Mouse (Mus musculus) limb, embryonic 11.5 days (tissue): ENCODE data around the gene Elovl2. TPM values are rescaled to one million over a fixed set of nuclear protein-coding genes. Genes with fewer than 3 reads are reported as not detected.

Experiments used
- ATAC-seq: fragments of 200-750 bp; cut with Nextera tagmentation; 2 replicates; pipeline ENCODE4 v1.8.0; 2017; ENCODE audit warnings: low read depth; ENCODE audit not compliant: insufficient number of reproducible peaks, low FRiP score, low TSS enrichment
- DNase-seq: peaks from one replicate; pipeline ENCODE4 v3.0.0-alpha.2; 2015; ENCODE audit warnings: low spot score
- H3K27ac ChIP-seq: fragments of 300-500 bp; sonication (generic); replicated peaks from 2 replicates; pipeline ENCODE4 v1.5.1; 2014; ENCODE audit warnings: low read depth, mild to moderate bottlenecking, low read length
- H3K27me3 ChIP-seq: fragments of 300-500 bp; sonication (generic); 2 replicates; pipeline ENCODE4 v1.6.1; 2014; ENCODE audit warnings: mild to moderate bottlenecking, low read length, mixed read lengths; ENCODE audit not compliant: control insufficient read depth, insufficient read depth
- H3K36me3 ChIP-seq: fragments of 300-500 bp; sonication (generic); 2 replicates; pipeline ENCODE4 v1.6.1; 2014; ENCODE audit warnings: mild to moderate bottlenecking, low read length, moderate library complexity, mixed read lengths; ENCODE audit not compliant: control insufficient read depth, insufficient read depth
- H3K4me1 ChIP-seq: fragments of 300-500 bp; sonication (generic); 2 replicates; pipeline ENCODE4 v1.6.1; 2014; ENCODE audit warnings: low read length, mixed read lengths; ENCODE audit not compliant: control insufficient read depth, insufficient read depth
- H3K4me2 ChIP-seq: fragments of 300-500 bp; sonication (generic); 2 replicates; pipeline ENCODE4 v1.6.1; 2014; ENCODE audit warnings: low read depth, mild to moderate bottlenecking, moderate library complexity; ENCODE audit not compliant: severe bottlenecking
- H3K4me3 ChIP-seq: fragments of 300-500 bp; sonication (generic); 2 replicates; pipeline ENCODE4 v1.5.1; 2014; ENCODE audit warnings: low read depth, low read length
- H3K9ac ChIP-seq: fragments of 300-500 bp; sonication (generic); 2 replicates; pipeline ENCODE4 v1.6.1; 2014; ENCODE audit warnings: mild to moderate bottlenecking, low read length
- H3K9me3 ChIP-seq: fragments of 300-500 bp; sonication (generic); 2 replicates; pipeline ENCODE4 v1.6.1; 2016; ENCODE audit warnings: low read length; ENCODE audit not compliant: control insufficient read depth
- WGBS: fragments of 180-500 bp; shearing (Covaris S2); extraction: QIAGEN DNeasy Blood & Tissue Kit; methylation state at CpG from one replicate; pipeline ENCODE4 v1.1.7; 2014; 5-methylcytosine and 5-hydroxymethylcytosine counted together
- polyA plus RNA-seq: library from polyadenylated mRNA; unstranded; fragments of >200 nt; fragmentation: Nextera tagmentation; extraction: Ambion mirVana; gene quantifications from 2 replicates; pipeline ENCODE4 v1.2.1, GENCODE M21; 2014

Elovl2 gene
- polyA plus RNA-seq, 1 experiment from 2014 or later: 17.1 TPM

GRCm38 (mm10) chr13:41238805-41239130 lies 18.6 kb upstream of the Elovl2 start:
- H3K36me3 ChIP-seq: no peaks in the 10 kb centered on the region
- DNase-seq (no peak), ATAC-seq (no peak)
- WGBS: 11% methylated on average over 5 of the region's 5 CpGs
- H3K4me3 ChIP-seq: no peak overlapping the region
- no peaks in the 10 kb centered on the region for H3K4me1 ChIP-seq
- no peaks in the 10 kb centered on the region for H3K27me3 ChIP-seq
- no peaks in the 10 kb centered on the region for H3K9me3 ChIP-seq
- no peak overlapping the region for H3K9ac ChIP-seq
- H3K4me2 ChIP-seq: no peak overlapping the region
- no peak overlapping the region for H3K27ac ChIP-seq

DNA sequence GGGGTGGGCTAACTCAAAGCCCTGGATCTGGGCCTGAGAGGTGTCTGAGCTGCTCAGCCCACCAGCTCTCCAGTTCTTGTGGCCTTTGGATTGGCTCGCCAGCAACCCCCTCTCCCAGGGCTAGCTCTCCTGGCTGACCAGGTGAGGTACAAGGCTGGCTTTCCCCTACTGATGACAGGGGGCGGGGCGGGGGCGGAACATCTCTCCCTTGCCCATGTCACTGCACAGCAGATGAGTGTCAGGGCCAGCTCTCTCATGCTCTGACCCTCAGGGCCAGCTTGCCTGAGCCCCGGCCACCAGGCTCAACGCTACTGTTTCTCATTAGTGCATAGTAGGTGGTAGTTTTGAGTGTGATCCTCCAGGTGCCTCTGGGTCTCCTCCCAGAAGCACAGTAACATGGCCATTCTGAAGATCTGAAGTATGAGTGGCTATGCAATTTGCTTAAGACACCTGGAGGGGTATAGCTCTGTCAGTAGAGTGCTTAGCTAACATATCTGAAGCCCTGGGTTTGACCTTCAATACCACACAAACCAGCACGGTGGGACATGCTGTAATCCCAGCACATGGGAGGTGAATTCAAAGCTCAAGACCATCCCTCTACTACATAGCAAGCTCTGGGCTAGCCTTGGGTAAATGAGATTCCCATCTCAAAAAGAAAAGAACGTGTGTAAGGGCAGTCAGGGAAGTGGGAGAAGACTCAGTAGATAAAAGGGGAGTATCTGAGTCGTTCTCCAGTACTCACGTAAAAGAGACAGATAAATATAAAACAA lies 18.0 kb upstream of the Elovl2 start:
- Histone ChIP-seq H3K4me1 (no peaks in the 10 kb centered on the region), H3K9me3 (no peaks in the 10 kb centered on the region), H3K4me3 (no peak overlapping the region), H3K9ac (no peak overlapping the region), H3K27me3 (no peaks in the 10 kb centered on the region), H3K36me3 (no peaks in the 10 kb centered on the region), H3K4me2 (no peak overlapping the region), H3K27ac (no peak overlapping the region)
- no peak for ATAC-seq
- DNase-seq: no peak
- WGBS: 73% methylated on average over 10 of the region's 10 CpGs

DNA sequence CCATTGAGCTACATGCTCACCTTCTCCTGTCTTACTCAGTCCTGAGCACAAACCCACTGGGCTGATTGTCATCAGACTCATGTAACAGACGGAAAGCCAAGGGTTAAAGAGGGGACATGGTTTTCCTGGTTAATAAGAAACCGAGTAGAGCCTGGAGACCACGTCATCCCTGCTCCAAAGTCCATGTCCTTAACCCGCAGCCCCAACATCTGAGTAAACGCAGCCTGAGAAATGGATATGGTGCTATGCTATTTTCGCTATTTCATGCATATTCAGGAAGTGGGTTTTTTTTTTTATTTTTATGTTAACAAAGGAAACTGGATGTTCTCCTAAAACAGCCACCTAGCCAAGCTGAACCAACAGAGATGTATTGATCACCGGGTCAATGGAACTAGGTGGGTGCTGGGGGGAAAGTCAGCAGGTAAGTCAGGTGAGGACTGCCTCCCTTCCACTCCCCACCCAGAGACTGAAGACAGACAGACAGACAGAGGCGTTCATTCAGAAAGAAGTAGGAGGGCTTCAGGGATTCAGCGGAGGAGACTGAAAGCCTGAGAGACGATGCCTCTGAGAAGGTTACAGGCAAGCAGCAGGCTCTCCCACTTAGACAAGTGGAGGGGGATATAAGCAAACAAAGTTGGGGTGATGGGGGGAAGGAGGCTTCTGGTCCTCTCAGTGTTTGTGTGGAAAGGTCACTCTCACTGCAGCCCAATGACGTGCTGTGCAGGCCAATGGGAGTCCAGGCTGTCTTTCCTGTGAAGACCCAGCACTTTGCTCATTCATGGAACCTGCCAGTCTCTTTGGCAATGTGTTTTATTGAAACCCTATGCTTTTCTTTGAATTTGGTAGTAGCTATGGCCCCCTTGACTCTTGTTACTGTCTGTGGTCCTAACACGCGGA lies 15.9 kb upstream of the Elovl2 start:
- H3K4me2 ChIP-seq: no peak overlapping the region
- H3K4me1 ChIP-seq: no peaks in the 10 kb centered on the region
- no peak for ATAC-seq
- no peaks in the 10 kb centered on the region for H3K9me3 ChIP-seq
- H3K36me3 ChIP-seq: no peaks in the 10 kb centered on the region
- no peak overlapping the region for H3K4me3 ChIP-seq
- no peak overlapping the region for H3K27ac ChIP-seq
- H3K9ac ChIP-seq: no peak overlapping the region
- no peaks in the 10 kb centered on the region for H3K27me3 ChIP-seq
- WGBS: 81% methylated on average over 13 of the region's 13 CpGs
- DNase-seq: no peak

DNA sequence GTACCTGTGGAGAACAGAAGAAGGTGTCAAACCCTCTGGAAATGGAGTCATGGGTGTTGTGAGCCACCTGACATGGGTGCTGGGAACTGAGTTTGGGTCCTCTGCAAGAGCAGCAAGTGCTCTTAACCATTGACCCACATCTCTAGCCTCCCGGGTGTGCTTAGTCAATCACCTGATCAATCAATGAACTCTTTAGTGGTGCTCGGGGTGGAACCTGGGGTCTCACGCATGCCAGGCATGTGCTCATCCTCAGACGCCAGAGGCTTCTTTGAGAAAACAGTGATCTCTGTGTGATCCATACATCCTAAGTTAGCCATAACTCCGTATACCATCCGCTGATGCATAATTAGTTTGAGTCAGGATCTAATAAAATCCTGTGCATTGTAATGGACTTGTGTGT lies 15.0 kb upstream of the Elovl2 start:
- Histone ChIP-seq H3K4me1 (no peaks in the 10 kb centered on the region), H3K27ac (no peak overlapping the region), H3K4me2 (no peak overlapping the region), H3K36me3 (no peaks in the 10 kb centered on the region), H3K9me3 (no peaks in the 10 kb centered on the region), H3K27me3 (no peaks in the 10 kb centered on the region), H3K4me3 (no peak overlapping the region), H3K9ac (no peak overlapping the region)
- ATAC-seq: no peak
- DNase-seq: no peak
- 84% methylated on average over 6 of the region's 6 CpGs for WGBS

DNA sequence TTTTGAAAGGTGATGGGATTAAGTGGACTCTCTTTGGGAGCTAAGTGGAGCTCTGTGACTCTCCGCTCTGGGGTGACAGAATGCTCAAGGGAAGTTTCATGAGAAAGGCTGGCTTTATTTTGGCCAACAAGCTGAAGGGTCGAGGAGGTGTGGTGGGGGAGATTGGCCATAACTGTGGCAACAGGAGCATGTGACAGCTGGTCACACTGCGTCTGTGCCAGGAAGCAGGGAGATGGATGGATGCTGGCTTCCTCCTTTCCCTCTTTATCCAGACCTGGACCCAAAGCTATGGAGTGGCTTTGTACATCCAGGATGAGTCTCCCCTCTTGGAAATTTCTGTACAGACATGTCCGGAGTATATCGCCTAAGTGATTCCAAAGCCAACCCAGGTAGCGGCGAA lies 13.0 kb upstream of the Elovl2 start:
- no peaks in the 10 kb centered on the region for H3K27me3 ChIP-seq
- H3K4me2 ChIP-seq: no peak overlapping the region
- no peaks in the 10 kb centered on the region for H3K36me3 ChIP-seq
- no peaks in the 10 kb centered on the region for H3K9me3 ChIP-seq
- no peaks in the 10 kb centered on the region for H3K4me1 ChIP-seq
- H3K4me3 ChIP-seq: no peak overlapping the region
- H3K27ac ChIP-seq: no peak overlapping the region
- WGBS: 85% methylated on average over 7 of the region's 7 CpGs
- ATAC-seq: no peak
- DNase-seq: no peak
- H3K9ac ChIP-seq: no peak overlapping the region

GRCm38 (mm10) chr13:41232209-41232608 lies 12.0 kb upstream of the Elovl2 start:
- Histone ChIP-seq H3K27ac (no peak overlapping the region), H3K4me1 (no peaks in the 10 kb centered on the region), H3K9ac (no peak overlapping the region), H3K27me3 (no peaks in the 10 kb centered on the region), H3K4me2 (no peak overlapping the region), H3K9me3 (no peaks in the 10 kb centered on the region), H3K36me3 (no peaks in the 10 kb centered on the region), H3K4me3 (no peak overlapping the region)
- WGBS: 92% methylated on average over 15 of the region's 15 CpGs
- no peak for ATAC-seq
- no peak for DNase-seq

GRCm38 (mm10) chr13:41231389-41231983 lies 11.3 kb upstream of the Elovl2 start:
- ATAC-seq (no peak), DNase-seq (no peak)
- Histone ChIP-seq H3K27me3 (no peaks in the 10 kb centered on the region), H3K36me3 (no peaks in the 10 kb centered on the region), H3K9me3 (no peaks in the 10 kb centered on the region), H3K9ac (no peak overlapping the region), H3K4me1 (no peaks in the 10 kb centered on the region), H3K4me2 (no peak overlapping the region), H3K27ac (no peak overlapping the region), H3K4me3 (no peak overlapping the region)
- WGBS: 88% methylated on average over 12 of the region's 12 CpGs

- DNase-seq (no peak), ATAC-seq (no peak)
- Histone ChIP-seq H3K9ac (no peak overlapping the region), H3K27me3 (no peaks in the 10 kb centered on the region), H3K4me3 (no peak overlapping the region), H3K4me1 (no peaks in the 10 kb centered on the region), H3K27ac (no peak overlapping the region), H3K4me2 (no peak overlapping the region), H3K9me3 (no peaks in the 10 kb centered on the region), H3K36me3 (no peaks in the 10 kb centered on the region)
- WGBS: 86% methylated on average over 5 of the region's 5 CpGs
Measured at GRCm38 (mm10) chr13:41230256-41230655, 10.1 kb upstream of the Elovl2 start.
